Mouse (Mus musculus) hindbrain, embryonic 16.5 days (tissue): ENCODE measurements around the gene Ccm2. TPM values are rescaled to one million over a fixed set of nuclear protein-coding genes. Genes with fewer than 3 reads are reported as not detected.
A peak's percentile ranks its signal among the peaks of the same experiment; 100 is the strongest.

Source experiments
- ATAC-seq: fragments of 200-750 bp; cut with Nextera tagmentation; 2 replicates; pipeline ENCODE4 v1.8.0; 2017; ENCODE audit warnings: moderate TSS enrichment, moderate library complexity
- H3K27ac ChIP-seq: fragments of 300-500 bp; sonication (generic); 2 replicates; pipeline ENCODE4 v1.5.1; 2014; ENCODE audit warnings: low read depth, mild to moderate bottlenecking, control low read depth, low read length, moderate library complexity
- H3K27me3 ChIP-seq: fragments of 300-500 bp; sonication (generic); replicated peaks from 2 replicates; pipeline ENCODE4 v1.6.1; 2014; ENCODE audit warnings: low read length; ENCODE audit not compliant: control insufficient read depth, insufficient read depth
- H3K36me3 ChIP-seq: fragments of 300-500 bp; sonication (generic); 2 replicates; pipeline ENCODE4 v1.6.1; 2014; ENCODE audit warnings: mild to moderate bottlenecking, low read length, moderate library complexity, mixed read lengths; ENCODE audit not compliant: control insufficient read depth, insufficient read depth
- H3K4me1 ChIP-seq: fragments of 300-500 bp; sonication (generic); 2 replicates; pipeline ENCODE4 v1.6.1; 2014; ENCODE audit warnings: low read depth, low read length; ENCODE audit not compliant: control insufficient read depth, insufficient read depth
- H3K4me2 ChIP-seq: fragments of 300-500 bp; sonication (generic); 2 replicates; pipeline ENCODE4 v1.6.1; 2014; ENCODE audit warnings: mild to moderate bottlenecking, low read length, control low read depth, moderate library complexity
- H3K4me3 ChIP-seq: fragments of 300-500 bp; sonication (generic); 2 replicates; pipeline ENCODE4 v1.5.1; 2014; ENCODE audit warnings: mild to moderate bottlenecking, low read length, control low read depth, moderate library complexity
- H3K9ac ChIP-seq: fragments of 300-500 bp; sonication (generic); 2 replicates; pipeline ENCODE4 v1.6.1; 2014; ENCODE audit warnings: low read depth, mild to moderate bottlenecking, control low read depth, low read length, moderate library complexity
- H3K9me3 ChIP-seq: fragments of 300-500 bp; sonication (generic); 2 replicates; pipeline ENCODE4 v1.6.1; 2014; ENCODE audit warnings: mild to moderate bottlenecking, low read length, moderate library complexity; ENCODE audit not compliant: control insufficient read depth
- WGBS: fragments of 180-500 bp; shearing (Covaris S2); extraction: QIAGEN DNeasy Blood & Tissue Kit; methylation state at CpG from one replicate; pipeline ENCODE4 v1.1.7; 2014; 5-methylcytosine and 5-hydroxymethylcytosine counted together
- polyA plus RNA-seq: library from polyadenylated mRNA; unstranded; fragments of >200 nt; fragmentation: Nextera tagmentation; extraction: Ambion mirVana; gene quantifications from 2 replicates; pipeline ENCODE4 v1.2.1, GENCODE M21; 2015

The Ccm2 gene
- polyA plus RNA-seq, 1 experiment from 2014 or later, result 98.7 TPM

GRCm38 (mm10) chr11:6550201-6550600 lies 3.5 kb downstream of the Ccm2 start:
- no peak overlapping the region for H3K4me2 ChIP-seq
- no peaks in the 10 kb centered on the region for H3K36me3 ChIP-seq
- no peaks in the 10 kb centered on the region for H3K27me3 ChIP-seq
- no peak overlapping the region for H3K4me3 ChIP-seq
- H3K27ac ChIP-seq, result no peak overlapping the region
- H3K4me1 ChIP-seq, result peaks cover 12% of the 10 kb centered on the region
- WGBS, result 94% methylated on average over 3 of the region's 3 CpGs
- no peak overlapping the region for H3K9ac ChIP-seq
- ATAC-seq, result no peak
- H3K9me3 ChIP-seq, result no peaks in the 10 kb centered on the region

DNA sequence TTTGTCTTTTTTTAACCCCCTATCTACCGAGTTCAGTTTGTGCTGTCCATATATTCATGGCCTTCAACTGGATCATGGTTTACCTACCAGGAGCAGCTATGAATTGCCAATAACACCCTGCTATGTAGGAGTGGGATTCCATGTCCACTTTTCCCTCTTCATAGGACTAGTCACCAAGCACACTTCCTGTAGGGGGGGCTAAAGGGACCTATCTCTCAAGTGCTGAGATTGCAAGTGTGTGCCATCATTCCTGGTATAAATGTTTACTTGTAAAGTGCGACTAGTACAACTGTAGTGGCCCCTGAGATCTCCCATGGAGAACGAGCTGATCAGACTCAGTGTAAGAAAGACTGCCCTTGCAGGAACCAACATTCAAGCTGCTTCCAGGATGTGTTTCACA lies 11.5 kb downstream of the Ccm2 start:
- Histone ChIP-seq H3K27me3 (no peaks in the 10 kb centered on the region), H3K9ac (no peak overlapping the region), H3K4me2 (no peak overlapping the region), H3K4me1 (no peaks in the 10 kb centered on the region), H3K4me3 (no peak overlapping the region), H3K36me3 (peaks cover 2% of the 10 kb centered on the region; the same call in 1 of the 2 replicates), H3K27ac (no peak overlapping the region), H3K9me3 (no peaks in the 10 kb centered on the region)
- WGBS, result 89% methylated on average over 3 of the region's 3 CpGs
- ATAC-seq, result no peak

GRCm38 (mm10) chr11:6559996-6560395 lies 13.3 kb downstream of the Ccm2 start:
- no peaks in the 10 kb centered on the region for H3K27me3 ChIP-seq
- no peaks in the 10 kb centered on the region for H3K4me1 ChIP-seq
- H3K4me2 ChIP-seq, result no peak overlapping the region
- no peak overlapping the region for H3K4me3 ChIP-seq
- no peak overlapping the region for H3K9ac ChIP-seq
- ATAC-seq, result no peak
- no peaks in the 10 kb centered on the region for H3K9me3 ChIP-seq
- 88% methylated on average over 2 of the region's 2 CpGs for WGBS
- H3K36me3 ChIP-seq, result peaks cover 2% of the 10 kb centered on the region; the same call in 1 of the 2 replicates
- no peak overlapping the region for H3K27ac ChIP-seq

GRCm38 (mm10) chr11:6560655-6561360 lies 14.1 kb downstream of the Ccm2 start:
- Histone ChIP-seq H3K9me3 (no peaks in the 10 kb centered on the region), H3K27me3 (no peaks in the 10 kb centered on the region), H3K4me3 (no peak overlapping the region), H3K4me1 (no peaks in the 10 kb centered on the region), H3K36me3 (peaks cover 2% of the 10 kb centered on the region; the same call in 1 of the 2 replicates), H3K4me2 (no peak overlapping the region), H3K27ac (no peak overlapping the region), H3K9ac (no peak overlapping the region)
- ATAC-seq, result no peak
- WGBS, result 87% methylated on average over 13 of the region's 13 CpGs

DNA sequence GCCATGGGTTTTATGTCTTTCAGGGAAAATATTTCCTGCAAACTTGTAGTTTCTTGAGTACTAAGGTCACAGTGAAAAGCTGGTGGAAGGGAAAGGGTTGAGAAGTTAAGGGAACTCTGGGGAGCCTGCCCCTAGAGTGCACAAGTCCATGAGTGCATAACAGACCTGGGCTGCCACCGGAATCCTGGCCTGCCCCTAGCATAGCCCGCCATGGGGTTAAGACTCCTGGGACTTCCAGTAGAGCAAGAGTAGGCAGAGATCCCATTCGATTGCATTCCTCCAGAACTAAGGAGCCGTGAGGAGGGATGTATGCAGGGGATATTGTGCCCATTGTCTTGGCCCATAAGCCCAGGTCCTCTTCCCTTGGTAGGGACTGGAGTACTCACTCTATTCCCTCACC lies 14.8 kb downstream of the Ccm2 start:
- Histone ChIP-seq H3K27ac (no peak overlapping the region), H3K4me3 (no peak overlapping the region), H3K4me1 (no peaks in the 10 kb centered on the region), H3K36me3 (peaks cover 2% of the 10 kb centered on the region; the same call in 1 of the 2 replicates), H3K9me3 (no peaks in the 10 kb centered on the region), H3K27me3 (no peaks in the 10 kb centered on the region), H3K4me2 (no peak overlapping the region), H3K9ac (no peak overlapping the region)
- no peak for ATAC-seq
- 90% methylated on average over 4 of the region's 4 CpGs for WGBS

DNA sequence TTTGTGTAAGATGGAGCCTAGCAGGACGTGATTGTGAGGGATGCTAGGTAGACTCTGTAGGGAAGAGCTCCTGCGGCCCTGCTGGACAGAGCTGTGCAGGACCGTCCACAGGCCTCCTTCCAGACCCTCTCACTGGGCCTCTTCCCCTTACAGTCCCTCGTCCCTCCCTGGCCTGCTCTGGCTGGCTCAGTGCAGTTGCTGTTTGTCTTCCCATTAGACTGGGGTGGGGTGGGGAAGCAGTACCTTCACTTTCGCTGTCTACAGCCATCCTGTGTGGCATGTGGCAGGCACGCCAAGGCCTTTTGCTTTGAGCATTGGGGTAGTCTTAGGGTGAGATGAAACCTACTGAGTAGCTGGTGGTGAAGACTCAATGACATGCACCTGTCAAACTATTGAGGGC lies 15.7 kb downstream of the Ccm2 start:
- ATAC-seq, result no peak; the same call in 1 of the 2 replicates
- H3K4me1 ChIP-seq, result no peaks in the 10 kb centered on the region
- no peak overlapping the region for H3K9ac ChIP-seq
- H3K36me3 ChIP-seq, result no peaks in the 10 kb centered on the region
- H3K9me3 ChIP-seq, result no peaks in the 10 kb centered on the region
- H3K4me3 ChIP-seq, result no peak overlapping the region
- H3K27ac ChIP-seq, result no peak overlapping the region
- H3K27me3 ChIP-seq, result no peaks in the 10 kb centered on the region
- WGBS, result 93% methylated on average over 6 of the region's 6 CpGs
- no peak overlapping the region for H3K4me2 ChIP-seq

GRCm38 (mm10) chr11:6563201-6563600 lies 16.5 kb downstream of the Ccm2 start:
- H3K4me2 ChIP-seq, result no peak overlapping the region
- H3K4me1 ChIP-seq, result peaks cover 4% of the 10 kb centered on the region
- H3K36me3 ChIP-seq, result no peaks in the 10 kb centered on the region
- H3K4me3 ChIP-seq, result no peak overlapping the region
- no peak overlapping the region for H3K27ac ChIP-seq
- no peaks in the 10 kb centered on the region for H3K9me3 ChIP-seq
- 95% methylated on average over 4 of the region's 4 CpGs for WGBS
- H3K27me3 ChIP-seq, result no peaks in the 10 kb centered on the region
- H3K9ac ChIP-seq, result no peak overlapping the region
- no peak for ATAC-seq

GRCm38 (mm10) chr11:6566496-6566895 lies 19.8 kb downstream of the Ccm2 start:
- no peak overlapping the region for H3K4me3 ChIP-seq
- WGBS, result 78% methylated on average over 4 of the region's 4 CpGs
- no peaks in the 10 kb centered on the region for H3K36me3 ChIP-seq
- no peak overlapping the region for H3K9ac ChIP-seq
- H3K27me3 ChIP-seq, result no peaks in the 10 kb centered on the region
- peaks cover 19% of the 10 kb centered on the region for H3K4me1 ChIP-seq
- H3K9me3 ChIP-seq, result no peaks in the 10 kb centered on the region
- ATAC-seq, result no peak
- no peak overlapping the region for H3K27ac ChIP-seq
- no peak overlapping the region for H3K4me2 ChIP-seq

DNA sequence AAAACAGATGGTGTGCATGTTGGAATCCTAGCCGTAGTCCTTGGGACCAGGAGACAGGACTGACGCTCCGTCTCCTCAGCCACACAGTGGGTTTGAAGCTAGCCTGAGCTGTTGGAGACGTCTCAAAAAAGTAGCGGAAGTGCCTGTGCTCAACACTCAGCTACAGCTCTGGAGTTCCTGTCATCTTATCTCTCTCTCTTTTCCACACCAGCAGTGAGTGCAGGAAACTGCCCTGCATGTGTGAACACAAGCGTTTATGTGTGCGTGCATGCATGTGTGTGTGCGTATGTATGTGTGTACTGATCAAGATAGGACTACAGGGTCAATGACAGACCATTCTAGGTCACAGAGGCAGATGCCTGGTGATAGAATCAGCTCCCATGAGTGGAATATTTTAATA lies 21.3 kb downstream of the Ccm2 start:
- Histone ChIP-seq H3K36me3 (no peaks in the 10 kb centered on the region), H3K27ac (0 out of 2 replicates have a peak overlapping the region, but pooled peaks have one; percentile 58), H3K4me3 (no peak overlapping the region), H3K9ac (no peak overlapping the region), H3K9me3 (no peaks in the 10 kb centered on the region), H3K4me2 (no peak overlapping the region), H3K27me3 (no peaks in the 10 kb centered on the region), H3K4me1 (peaks cover 19% of the 10 kb centered on the region)
- WGBS, result 84% methylated on average over 8 of the region's 8 CpGs
- ATAC-seq, result no peak
